Mouse (Mus musculus) skeletal muscle tissue, adult 2 months (tissue): ENCODE measurements around the gene Notch1.

Source experiments
- DNase-seq: peaks from one replicate; pipeline ENCODE4 v3.0.0-alpha.2; 2012; ENCODE audit warnings: low read depth, low spot score

Gene Notch1

DNA sequence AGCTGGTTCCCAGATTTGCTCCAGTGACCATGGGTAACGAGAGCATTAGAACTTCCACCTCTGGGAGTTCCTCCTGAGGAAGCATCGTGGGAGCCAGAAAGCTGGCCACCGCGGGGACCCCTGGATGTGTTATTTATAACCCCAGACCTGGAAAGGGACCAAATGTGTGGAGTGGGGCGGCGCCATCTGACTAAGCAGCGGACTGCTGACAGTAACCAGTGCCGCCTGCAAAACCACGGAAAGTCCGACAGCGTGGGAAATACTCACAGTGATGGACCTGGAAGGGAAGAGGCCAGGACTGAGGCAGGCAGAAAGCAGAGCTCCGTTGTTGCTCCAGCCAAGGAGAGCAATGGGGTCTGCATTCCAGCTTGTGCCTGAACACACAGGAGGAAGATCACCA, at the start of gene Notch1:
TSS of gene Notch1 (minus strand) at position 389 of the 400 bp plus-strand sequence.
- no peak for DNase-seq

DNA sequence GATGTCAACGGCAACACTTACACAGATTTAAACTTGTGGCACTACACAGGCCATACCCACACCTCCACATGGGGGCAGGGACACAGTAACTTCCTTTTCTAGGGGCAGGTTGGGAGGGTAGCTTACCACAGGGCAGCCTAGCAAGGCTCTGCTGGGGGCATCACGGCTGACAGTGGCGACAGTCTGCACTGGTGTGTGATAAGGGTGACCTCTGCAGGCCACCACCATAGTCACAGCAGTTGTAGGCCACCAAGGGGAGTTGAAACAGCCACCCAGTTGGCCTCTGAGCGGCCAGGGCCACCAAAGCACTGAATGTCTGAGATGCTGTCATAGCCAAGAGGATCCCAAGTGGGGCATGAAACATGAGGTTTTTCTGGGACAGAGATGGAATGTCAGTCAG, 49.8 kb upstream of the Notch1 start:
- peak; percentile 48 for DNase-seq

DNA sequence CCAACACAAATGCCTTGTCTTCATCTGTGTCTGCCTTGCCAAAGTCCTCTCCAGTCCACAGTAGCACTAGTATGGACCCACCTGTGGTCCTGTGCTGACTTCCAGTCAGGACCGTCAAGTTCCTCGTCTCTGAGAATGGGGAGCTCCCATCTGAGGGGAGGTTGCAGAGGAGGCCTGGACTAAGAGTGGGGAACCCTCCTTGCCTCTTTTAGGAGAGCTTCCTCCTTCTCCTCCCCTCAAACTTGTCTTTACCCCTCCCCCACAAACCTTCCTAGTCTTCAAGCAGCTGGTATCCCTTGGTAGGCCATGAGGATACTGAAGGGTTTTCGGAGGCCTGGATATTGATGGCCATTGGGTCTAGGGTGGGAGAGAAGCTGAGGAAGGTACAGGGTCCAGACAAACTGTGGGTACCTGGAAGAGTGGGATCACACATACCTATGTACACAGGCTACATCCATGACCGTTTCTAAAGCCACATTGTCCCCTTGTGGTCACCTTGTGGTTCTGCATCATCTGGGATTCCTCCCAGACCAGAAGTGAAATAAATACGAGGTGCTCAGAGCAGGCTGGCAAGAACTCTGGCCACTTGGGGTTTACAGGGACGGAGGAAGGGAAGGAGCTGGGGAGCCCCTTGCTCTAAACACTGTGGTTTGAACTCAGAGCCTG, 45.0 kb upstream of the Notch1 start:
- DNase-seq, result peak; percentile 72

DNA sequence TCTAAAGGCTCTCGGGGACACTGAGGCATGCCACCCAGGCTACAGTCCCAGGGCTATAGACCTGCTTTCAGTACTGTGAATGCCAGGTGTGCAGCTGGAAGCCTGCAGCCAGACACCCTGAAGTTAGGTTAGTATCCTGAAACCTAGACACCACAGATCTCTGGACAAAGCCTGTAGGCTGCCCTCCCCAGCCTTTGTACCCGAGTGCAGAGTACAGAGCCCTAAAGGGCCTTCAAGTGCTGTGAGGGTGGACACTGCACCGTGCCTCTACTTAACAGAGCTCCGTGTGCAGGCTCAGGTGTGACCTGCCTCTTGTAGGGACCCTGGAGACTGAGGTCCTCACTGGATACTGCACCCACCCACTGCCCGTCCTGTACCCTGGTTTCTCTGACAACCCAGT, 44.0 kb upstream of the Notch1 start:
- DNase-seq, result no peak

DNA sequence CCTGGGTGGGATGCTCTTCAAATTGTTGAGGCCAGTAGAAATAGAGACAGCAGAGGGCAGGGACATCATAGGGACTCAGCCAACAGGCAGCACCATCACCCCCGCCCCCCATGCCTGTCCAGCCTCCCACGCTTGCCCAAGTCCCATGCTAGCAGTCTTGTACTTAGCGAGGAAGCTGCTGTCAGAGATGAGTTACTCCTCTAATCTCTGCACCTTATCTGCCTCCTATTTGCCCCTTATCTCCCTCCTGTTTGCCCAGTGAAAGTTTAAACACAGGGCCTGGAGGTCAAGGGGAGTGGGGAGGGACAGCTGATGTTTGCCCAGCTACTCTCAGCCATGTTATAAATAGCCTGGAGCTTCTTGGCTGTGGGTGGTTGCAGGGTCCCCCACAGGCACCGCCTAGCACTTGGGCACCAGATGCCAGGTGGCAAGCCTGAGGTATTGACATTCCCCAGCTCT, 40.1 kb upstream of the Notch1 start:
- DNase-seq, result no peak

DNA sequence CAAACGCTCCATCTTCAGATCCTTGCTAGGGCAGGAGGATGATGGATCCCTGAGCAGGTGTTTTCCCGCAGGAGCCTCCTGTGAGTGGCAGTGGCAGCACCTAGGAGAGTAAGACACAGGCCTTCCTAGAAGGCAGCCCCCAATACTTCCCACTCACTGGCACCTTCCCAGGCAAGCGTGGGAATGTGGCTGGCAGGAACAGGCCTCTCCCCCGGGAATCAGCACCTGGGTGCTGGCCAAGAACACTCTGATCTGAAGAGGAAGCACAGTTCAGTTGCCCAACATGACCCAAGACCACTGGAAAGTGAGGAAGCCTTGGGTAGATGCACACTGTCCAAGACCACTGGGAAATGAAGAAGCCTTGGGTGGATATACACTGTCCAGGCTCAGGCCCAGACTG, 38.6 kb upstream of the Notch1 start:
- peak; percentile 65 for DNase-seq

DNA sequence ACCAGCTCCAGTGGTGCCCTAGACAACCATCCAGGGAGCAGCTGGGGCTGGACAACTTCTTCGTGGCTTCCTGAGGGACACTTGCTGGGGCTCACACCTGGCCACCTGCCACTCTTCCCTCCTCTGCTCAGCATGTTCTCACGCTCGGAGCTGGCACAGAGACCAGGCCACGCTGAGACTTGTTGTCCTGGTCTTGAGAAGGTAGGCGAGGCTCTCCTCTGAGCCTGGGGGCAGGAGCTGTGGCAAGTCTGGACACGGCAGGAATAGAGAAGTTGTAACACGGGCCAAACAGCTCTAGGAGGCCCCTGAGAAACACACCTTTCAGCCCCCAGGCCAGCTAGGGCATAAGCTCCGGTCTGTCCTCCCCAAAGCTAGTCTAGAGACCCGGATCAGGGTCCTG, 37.4 kb upstream of the Notch1 start:
- no peak for DNase-seq

DNA sequence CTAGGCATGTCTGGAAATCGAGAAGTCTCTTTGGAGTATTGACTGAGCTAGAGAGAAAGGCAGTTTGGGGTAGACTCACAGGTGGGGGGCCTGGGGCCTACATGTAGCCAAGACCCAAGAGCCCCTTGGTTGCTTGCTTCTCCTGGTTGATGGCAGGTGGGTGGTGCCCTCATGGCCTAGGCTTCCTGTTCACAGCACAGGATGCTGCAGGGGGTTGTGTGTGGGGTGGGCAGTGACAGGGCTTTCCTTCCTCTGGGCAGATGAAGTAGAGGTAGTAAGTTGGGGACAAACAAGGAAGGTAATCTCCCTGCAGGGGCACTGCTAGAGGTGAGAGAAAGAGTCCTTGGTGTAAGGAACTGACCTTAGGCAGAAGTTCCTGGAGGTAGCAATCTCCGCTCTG, 35.6 kb upstream of the Notch1 start:
- no peak for DNase-seq

DNA sequence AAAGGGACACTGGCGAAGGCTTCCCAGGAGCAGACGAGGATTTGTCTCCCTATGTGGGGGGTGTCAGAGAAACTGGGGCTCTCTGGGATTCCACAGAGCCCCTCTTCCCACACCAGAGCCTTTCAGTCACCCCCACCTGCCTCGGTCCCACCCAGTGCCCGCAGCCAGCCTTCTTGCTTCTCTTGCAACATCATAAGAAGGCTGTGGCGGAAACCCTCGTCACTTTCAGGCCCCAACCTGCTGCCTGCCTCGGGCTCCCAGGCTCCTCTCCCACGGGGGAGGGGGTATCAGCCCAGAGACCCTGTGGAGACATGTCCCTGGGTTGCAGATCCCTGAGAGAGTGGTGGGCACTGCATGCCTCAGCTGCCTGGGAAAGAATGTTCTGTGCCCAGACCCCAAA, 35.0 kb upstream of the Notch1 start:
- DNase-seq, result no peak

DNA sequence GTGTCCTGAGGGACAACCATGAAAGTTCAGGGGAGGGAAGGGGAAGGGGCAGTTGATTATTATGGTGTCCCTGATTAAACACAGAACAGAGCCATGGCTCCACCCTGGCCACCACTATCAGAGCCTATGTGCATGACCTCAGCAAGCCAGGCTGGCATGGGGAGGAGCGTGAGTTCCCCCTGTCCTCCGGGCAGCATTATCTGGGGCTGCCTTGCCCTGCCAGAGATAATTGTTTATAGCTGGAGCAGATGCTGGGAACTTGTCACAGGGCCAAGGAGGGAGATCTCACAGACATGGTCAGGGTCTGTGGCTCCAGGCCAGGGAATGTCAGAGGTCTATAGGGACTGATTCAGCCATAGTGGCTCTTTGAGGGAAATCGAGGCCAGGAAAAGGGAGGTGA, 34.3 kb upstream of the Notch1 start:
- no peak for DNase-seq

DNA sequence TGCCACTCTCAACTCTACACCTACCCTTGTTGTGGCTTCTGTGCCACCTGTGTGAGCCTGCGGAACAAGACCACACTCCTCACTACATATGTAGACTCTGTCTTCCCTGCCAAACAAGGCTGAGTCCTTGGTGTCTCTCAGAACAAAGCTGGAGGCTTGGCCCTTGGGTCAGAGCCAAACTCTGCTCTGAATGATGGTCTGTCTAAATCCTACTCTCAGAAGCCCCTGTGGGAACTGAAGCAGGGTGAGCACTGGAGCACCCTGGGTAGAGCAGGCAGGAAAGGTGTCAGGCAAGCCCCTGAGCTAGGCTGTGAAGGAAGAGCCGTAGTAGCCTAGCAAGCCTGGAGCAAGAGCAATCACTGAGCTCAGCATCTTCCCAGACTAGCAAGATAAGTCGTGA, 33.7 kb upstream of the Notch1 start:
- no peak for DNase-seq

DNA sequence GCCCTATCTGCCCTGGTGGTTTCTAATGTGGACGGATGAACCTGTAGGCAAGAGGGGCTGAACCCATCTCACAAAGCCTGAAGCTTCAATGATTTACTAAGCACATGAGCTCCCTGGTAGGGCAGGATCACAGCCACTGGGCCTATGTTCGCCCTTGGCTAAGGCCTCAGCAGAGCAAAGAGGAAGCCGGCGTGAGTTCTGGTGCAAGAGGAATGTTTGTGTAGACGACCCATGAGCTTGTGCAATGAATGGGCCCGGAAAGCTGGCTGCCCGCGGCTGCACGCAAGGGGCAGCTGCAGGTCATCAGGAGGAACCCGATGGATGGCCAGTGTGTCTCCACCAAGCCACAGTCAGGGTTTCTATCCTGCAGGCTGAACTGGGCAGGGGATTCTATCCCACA, 33.3 kb upstream of the Notch1 start:
- DNase-seq, result peak; percentile 33

DNA sequence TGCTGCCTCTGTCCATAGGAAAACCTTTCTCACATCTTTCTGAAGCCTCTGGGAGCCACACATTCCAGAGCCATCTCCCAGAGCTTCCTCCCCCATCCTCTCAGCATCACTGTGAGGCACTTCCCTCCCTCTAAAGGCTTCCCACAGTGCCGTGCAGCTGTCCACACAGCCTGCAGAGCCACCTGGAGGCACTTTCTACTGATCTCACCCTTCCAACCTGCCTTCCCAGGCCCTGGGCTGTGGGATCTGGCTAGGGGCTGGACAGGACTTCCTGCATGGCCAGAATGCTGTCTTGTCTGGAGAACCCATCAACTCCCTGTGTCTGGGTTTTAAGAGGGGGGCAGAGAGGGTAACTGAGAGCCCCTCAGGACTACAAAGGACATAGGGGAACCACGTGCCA, 31.0 kb upstream of the Notch1 start:
- DNase-seq, result no peak

DNA sequence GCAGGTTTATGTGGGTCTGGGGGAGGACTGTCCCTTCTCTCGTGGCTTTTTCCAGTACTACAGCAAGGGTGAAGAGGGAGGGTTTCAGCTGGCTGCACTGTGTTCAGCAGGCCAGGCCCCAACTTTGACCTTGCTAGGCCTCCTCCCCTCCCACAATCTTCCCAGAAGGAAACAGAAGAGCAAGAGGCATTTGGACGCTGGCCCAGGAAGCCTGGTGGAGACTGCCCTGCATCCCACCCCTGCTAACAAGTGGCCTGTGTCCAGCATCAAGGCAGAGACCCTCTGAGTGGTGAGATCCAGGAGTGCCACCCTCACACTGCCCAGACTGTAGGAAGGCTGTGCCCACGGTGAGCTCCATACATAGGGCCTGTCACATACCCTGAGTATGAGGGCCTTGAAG, 27.8 kb upstream of the Notch1 start:
- DNase-seq, result no peak

DNA sequence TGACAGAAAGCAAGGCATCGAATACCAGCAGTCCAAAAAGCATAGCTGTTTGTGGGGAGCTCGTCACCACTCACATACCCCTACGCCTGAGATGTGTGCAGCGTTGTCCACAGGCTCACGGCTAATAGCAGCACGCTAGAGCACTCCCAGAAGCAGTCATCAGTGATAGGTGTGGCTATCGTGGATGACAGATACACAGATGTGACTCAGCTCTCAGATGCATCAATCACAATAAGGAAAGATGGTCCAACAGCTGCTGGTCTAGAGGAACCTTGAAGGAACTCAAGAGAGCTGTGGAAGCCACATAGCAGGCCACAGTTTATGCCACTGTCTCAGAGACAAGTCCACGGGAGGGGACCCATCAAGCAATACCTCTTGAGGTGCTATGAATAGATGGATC, 27.3 kb upstream of the Notch1 start:
- no peak for DNase-seq

DNA sequence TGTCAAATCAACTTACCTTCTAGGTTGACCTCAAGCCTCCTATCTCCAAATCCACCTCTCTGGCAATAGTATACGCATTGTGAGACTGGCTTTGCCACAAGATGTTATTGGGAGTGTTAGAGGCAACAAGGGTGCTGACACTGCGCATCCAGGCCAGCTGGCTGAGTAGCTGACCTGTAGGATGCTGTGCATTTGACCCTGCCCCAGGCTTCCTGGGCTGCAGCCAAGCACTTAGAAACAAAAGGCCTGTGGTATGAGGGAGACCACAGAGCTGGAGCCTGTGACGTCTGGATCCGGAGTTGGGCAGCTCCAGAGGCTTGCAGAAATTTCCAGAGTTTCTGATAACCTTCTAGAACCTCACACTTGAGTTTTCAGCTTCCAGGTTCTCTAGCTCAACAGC, 26.7 kb upstream of the Notch1 start:
- DNase-seq, result no peak

DNA sequence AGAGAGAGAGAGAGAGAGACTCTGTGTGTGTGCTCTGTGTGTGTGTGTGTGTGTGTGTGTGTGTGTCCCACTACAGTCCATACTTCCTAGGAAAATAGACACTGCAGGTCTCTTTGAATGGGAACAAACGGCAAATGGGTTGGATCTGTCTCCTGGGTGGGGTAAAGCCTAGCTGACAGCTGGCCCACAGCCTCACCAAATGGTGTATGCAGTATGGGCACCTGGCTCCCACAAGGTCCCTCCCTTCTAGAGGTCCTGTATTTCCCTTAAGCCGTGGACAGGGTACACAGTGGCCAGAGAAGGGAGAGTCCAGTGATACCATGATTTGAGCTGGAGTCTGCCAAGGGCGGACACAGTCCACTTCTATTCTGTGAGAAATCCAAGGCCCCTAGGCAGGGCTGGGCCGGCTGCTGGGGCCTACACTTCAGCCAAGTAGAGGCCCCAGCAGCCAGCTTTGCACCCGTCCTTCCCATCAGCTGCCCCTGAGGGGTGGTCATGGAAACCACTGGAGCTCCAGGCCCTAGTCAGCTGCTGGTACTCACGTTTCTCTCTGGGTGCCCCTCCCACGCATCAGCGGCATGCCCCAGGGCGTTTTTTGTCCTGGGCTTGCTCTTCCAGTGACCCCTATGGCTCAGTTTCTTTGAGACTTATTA, 24.9 kb upstream of the Notch1 start:
- no peak for DNase-seq

DNA sequence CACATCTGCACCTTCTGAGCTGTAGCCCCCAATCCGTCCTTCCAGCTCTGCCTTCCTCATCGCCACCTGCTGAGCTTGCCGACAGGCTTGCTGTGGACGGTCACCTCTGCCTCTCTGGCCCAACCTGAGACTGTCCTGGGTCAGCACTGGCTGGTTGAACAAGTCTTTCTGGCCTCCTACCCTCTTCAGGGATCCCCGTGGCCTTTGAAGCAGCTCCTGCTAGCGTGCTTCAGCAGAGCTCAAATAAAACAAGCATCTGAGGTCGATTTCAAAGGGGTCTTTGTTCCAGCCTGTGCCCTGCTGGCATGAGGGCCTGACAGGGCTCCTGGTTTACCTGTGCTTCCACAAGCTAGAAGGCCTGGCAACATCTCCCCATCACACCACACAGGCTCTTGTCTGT, 24.3 kb upstream of the Notch1 start:
- DNase-seq, result no peak

DNA sequence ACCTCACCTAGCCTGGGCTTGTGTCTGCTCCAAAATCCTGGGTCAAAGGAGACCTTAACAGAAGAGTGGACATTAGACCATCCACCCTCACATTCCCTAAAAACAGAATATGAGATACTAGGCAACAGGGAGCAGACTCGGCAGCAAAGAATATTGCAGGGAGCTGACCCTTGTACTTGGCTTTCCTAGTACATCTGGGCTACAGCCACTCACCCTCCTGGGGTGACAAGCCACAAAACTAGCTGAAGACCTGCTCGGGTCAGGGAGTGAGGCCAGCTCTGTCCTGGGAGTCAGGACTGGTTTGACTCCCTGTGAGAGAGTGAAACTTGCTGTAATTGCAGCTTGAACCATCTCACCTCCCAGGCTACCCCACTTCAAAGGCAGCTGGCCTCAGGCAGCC, 23.1 kb upstream of the Notch1 start:
- DNase-seq, result no peak

DNA sequence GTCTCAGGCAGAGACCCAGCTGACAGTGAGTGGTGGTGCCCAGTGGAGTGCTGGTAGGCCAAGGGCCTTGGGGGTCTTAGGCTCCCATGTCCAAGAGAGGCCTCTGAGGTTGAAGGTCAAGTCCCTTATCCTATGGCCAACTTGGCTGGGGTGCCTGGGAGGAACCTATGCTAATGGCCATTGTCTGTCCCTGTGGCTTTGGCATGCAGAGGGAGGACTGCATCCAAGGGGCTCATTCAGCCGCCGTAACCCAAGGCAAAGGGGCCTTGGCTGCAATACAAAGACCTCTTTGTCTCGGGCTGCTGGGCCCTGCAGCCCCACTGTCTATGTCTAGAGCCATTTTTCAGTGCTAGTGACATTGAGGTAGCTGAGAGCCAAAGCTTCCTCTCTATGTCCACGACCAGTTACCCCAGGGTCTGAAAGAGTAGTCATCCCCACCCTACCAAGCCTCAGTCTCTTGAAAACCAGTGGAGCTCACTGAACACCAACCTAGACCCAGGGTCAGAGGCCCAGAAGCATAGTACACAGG, 19.1 kb upstream of the Notch1 start:
- DNase-seq, result no peak

DNA sequence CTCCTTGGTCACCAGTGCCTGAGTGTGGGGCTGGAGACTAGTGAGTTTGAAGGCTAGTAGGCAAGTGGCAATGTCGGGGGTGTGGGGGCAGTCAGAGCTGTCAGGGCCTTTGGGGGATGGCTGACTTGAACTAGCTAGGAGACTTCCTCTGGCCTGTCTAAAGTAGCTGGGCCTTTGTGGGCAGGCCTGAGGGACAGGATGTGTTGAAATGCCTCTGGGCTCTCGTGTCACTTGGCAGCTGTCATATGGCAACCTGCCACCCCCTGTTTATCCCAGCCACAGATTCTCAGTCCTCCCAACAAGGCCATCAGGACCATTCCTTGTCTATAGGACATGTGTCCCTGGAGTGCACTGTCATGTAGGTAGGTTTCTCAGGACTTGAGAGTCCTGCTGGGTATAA, 18.2 kb upstream of the Notch1 start:
- DNase-seq, result peak; percentile 84

DNA sequence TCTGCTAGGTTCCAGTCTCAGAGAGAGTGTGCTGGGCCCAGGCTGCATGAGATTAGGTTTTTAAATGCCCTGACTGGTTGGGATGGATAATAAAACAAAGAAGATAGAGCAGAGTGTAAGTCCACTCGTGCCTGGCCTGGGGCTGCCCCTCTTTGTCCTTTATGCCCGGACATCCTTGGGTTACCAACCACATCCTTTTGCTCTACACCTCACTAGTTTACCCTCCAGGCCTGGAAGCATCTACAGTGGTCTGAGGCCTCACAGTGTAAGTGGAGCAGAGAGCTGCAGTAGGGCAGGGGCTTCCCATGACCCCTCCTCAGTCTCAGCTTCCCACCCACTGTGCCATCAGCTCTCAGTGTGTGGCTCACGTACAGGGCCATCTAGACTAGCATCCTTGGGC, 17.7 kb upstream of the Notch1 start:
- no peak for DNase-seq

DNA sequence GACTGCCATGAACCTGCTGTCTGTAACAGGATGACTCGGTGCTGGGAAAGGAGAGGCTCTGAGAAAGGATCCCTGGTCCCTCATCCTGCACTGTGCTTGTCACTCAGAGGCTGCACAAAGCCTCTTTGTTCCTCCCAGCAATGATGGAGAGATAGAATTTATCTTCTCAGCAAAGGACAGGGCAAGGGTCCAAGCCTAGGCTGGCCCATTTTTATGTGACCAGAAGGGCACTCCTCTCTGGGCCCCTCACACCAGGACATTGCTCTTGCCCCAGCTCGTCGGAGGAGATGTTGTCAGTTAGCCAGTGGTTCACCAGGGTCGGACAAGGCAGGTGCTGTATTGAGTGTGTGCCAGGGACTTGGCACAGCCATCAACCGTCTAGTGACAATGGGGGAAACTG, 16.8 kb upstream of the Notch1 start:
- no peak for DNase-seq
